Mouse (Mus musculus) CD4-positive, CD25-positive, alpha-beta regulatory T cell, adult 9 weeks (primary cell): ENCODE data around the gene Ppp1r37. TPM values are rescaled to one million over a fixed set of nuclear protein-coding genes. Genes with fewer than 3 reads are reported as not detected.

Experiments
- polyA plus RNA-seq: library from polyadenylated mRNA; unstranded; fragments of 100-300 nt; shearing (Covaris generic); gene quantifications from one replicate; pipeline ENCODE4 v1.2.1, GENCODE M21; 2017

The Ppp1r37 gene
- polyA plus RNA-seq, result 3.6 TPM

GRCm38 (mm10) chr7:19562643-19563410 is at the start of gene Ppp1r37:
Gene Ppp1r37, minus strand, starts transcription at chr7:19563076.

GRCm38 (mm10) chr7:19603849-19604605 is 41.2 kb upstream of the Ppp1r37 start, which contains the start of gene Clasrp:
Gene Clasrp, minus strand, starts transcription at chr7:19604486.

GRCm38 (mm10) chr7:19577141-19577852 is 14.4 kb upstream of the Ppp1r37 start, which contains the start of the genes Zfp296 and Gemin7:
Gene Zfp296, plus strand, starts transcription at chr7:19577287.
Gene Gemin7, minus strand, starts transcription at chr7:19577595.

DNA sequence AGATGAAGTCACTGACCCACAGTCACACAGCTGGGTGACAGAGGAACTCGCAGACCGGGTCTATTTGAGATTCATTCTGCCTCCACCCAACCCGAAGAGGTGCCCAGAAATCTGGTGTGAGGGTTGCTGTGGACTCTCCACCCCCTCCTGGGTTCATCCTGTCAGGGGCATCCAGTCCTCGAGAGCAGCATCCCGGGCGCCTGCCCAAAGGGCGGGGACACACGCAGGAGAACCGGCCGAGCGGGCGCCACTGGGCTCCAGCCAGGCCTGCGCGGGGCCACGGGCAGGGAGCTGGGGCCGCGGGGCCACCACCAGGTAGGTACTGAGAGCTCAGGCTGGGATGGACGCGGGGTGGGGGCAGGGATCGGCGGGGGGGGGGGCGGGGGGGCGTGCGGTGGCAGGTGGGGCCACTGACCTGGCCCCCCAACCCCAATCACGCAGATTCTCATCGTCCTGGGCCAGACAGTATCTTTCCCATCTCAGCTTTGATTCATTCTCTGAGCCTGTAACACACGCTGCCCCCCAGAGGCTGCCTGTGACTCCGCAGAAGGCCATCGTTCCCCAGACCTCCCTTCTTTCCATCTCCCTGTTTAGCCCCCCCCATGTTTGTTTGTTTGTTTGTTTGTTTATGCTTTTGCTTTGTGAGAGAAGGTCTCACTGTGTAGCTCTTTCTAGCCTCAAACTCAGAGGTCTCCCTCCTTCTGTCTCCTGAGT is 45.1 kb downstream of the Ppp1r37 start, which contains the start of gene Nkpd1:
Gene Nkpd1, plus strand, starts transcription at position 187 of the 714 bp plus-strand sequence.

DNA sequence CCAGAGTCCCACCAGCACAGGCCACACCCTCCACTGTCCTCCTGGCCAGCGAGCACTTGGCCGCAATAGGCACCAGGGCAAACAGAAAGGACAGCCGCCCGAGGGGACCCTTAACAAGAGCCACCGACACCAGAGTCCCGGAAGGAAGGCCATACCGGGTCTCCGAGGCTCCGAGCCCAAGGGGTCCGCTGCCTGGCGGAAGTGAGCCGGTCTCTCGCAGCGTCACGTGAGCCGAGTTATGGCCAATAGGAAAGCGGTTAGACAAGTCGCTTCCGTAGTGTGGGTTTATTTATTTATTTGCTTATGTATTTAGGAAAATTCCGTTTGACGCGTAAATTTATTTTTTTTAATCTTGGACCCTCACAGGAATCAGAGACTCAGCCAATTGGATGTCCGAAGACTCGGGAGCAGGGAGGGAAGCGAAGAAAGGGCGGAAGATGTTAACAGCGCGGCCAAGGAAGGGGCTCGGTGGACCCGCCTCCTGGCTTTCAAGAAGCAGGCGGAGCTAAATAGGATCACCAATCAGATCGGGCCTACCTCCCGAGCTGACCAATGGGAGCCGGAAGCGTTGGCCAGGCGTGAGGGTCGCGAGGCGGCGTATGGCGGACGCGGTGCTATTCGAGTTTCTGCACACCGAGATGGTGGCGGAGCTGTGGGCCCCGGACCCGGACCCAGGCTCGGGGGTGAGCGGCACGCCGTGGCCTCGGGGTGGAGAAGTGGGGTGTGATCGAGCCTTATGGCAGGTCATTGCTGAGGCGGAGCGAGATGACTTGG is 54.5 kb downstream of the Ppp1r37 start, which contains the start of the genes Bloc1s3 and Trappc6a:
Gene Bloc1s3, minus strand, starts transcription at position 218 of the 774 bp plus-strand sequence.
Gene Trappc6a, plus strand, starts transcription at position 246 of the 774 bp plus-strand sequence.

Other genes with a start within 250 kb of the Ppp1r37 start
- 88.0 TPM for gene Ercc1, start 218.3 kb downstream of the Ppp1r37 start, polyA plus RNA-seq
- 18.5 TPM for gene Cd3eap, start 203.6 kb downstream of the Ppp1r37 start, polyA plus RNA-seq
- 0.29 TPM for gene Ppp1r13l, start 203.3 kb downstream of the Ppp1r37 start, polyA plus RNA-seq
- 11.8 TPM for gene Ercc2, start 181.1 kb downstream of the Ppp1r37 start, polyA plus RNA-seq
- 16.4 TPM for gene Klc3, start 159.0 kb downstream of the Ppp1r37 start, polyA plus RNA-seq
- not detected for gene Ckm, start 158.3 kb downstream of the Ppp1r37 start, polyA plus RNA-seq
- 1.2 TPM for gene Mark4, start 104.3 kb downstream of the Ppp1r37 start, polyA plus RNA-seq
- gene Exoc3l2, start 99.7 kb downstream of the Ppp1r37 start, polyA plus RNA-seq, result not detected
- gene Bloc1s3, start 54.7 kb downstream of the Ppp1r37 start, polyA plus RNA-seq, result 0.47 TPM
- 128 TPM for gene Trappc6a, start 54.7 kb downstream of the Ppp1r37 start, polyA plus RNA-seq
- not detected for gene Nkpd1, start 45.2 kb downstream of the Ppp1r37 start, polyA plus RNA-seq
- gene Zfp296, start 14.2 kb upstream of the Ppp1r37 start, polyA plus RNA-seq, result 2.1 TPM
- gene Gemin7, start 14.5 kb upstream of the Ppp1r37 start, polyA plus RNA-seq, result 75.5 TPM
- 10.0 TPM for gene Clasrp, start 41.4 kb upstream of the Ppp1r37 start, polyA plus RNA-seq
- gene Relb, start 66.4 kb upstream of the Ppp1r37 start, polyA plus RNA-seq, result 16.2 TPM
- 130 TPM for gene Clptm1, start 102.0 kb upstream of the Ppp1r37 start, polyA plus RNA-seq
- gene Apoc2, start 114.9 kb upstream of the Ppp1r37 start, polyA plus RNA-seq, result not detected
- gene Gm44805, start 118.3 kb upstream of the Ppp1r37 start, polyA plus RNA-seq, result not detected
- gene Apoc4, start 118.4 kb upstream of the Ppp1r37 start, polyA plus RNA-seq, result not detected
- gene Apoc1, start 129.6 kb upstream of the Ppp1r37 start, polyA plus RNA-seq, result not detected
- 12.7 TPM for gene Apoe, start 136.1 kb upstream of the Ppp1r37 start, polyA plus RNA-seq
- gene Tomm40, start 152.4 kb upstream of the Ppp1r37 start, polyA plus RNA-seq, result 12.9 TPM
- gene Nectin2, start 187.4 kb upstream of the Ppp1r37 start, polyA plus RNA-seq, result 1.1 TPM
- 13.5 TPM for gene Bcam, start 207.9 kb upstream of the Ppp1r37 start, polyA plus RNA-seq
- not detected for gene Cblc, start 233.7 kb upstream of the Ppp1r37 start, polyA plus RNA-seq